Mouse (Mus musculus) liver, embryonic 16.5 days (tissue): ENCODE data around the gene Slc30a9. TPM values are rescaled to one million over a fixed set of nuclear protein-coding genes. Genes with fewer than 3 reads are reported as not detected.

Experiments
- ATAC-seq: fragments of 200-750 bp; cut with Nextera tagmentation; 2 replicates; pipeline ENCODE4 v1.8.0; 2017; ENCODE audit warnings: low read depth, mild to moderate bottlenecking, moderate number of reproducible peaks, moderate library complexity
- H3K27ac ChIP-seq: fragments of 300-500 bp; sonication (generic); 2 replicates; pipeline ENCODE4 v1.5.1; 2014; ENCODE audit warnings: mild to moderate bottlenecking, low read length
- H3K27me3 ChIP-seq: fragments of 300-500 bp; sonication (generic); 2 replicates; pipeline ENCODE4 v1.6.1; 2014; ENCODE audit warnings: low read depth, low read length, mixed read lengths; ENCODE audit not compliant: control insufficient read depth, insufficient read depth
- H3K36me3 ChIP-seq: fragments of 300-500 bp; sonication (generic); 2 replicates; pipeline ENCODE4 v1.6.1; 2014; ENCODE audit warnings: mild to moderate bottlenecking; ENCODE audit not compliant: control insufficient read depth, insufficient read depth
- H3K4me1 ChIP-seq: fragments of 300-500 bp; sonication (generic); 2 replicates; pipeline ENCODE4 v1.6.1; 2014; ENCODE audit warnings: low read depth, low read length, mixed read lengths; ENCODE audit not compliant: control insufficient read depth
- H3K4me2 ChIP-seq: fragments of 300-500 bp; sonication (generic); 2 replicates; pipeline ENCODE4 v1.6.1; 2014; ENCODE audit warnings: low read depth, low read length, mixed read lengths
- H3K4me3 ChIP-seq: fragments of 300-500 bp; sonication (generic); 2 replicates; pipeline ENCODE4 v1.5.1; 2014; ENCODE audit warnings: low read depth, mild to moderate bottlenecking, low read length
- H3K9ac ChIP-seq: fragments of 300-500 bp; sonication (generic); 2 replicates; pipeline ENCODE4 v1.6.1; 2014; ENCODE audit warnings: low read depth, low read length
- H3K9me3 ChIP-seq: fragments of 300-500 bp; sonication (generic); replicated peaks from 2 replicates; pipeline ENCODE4 v1.6.1; 2016; ENCODE audit warnings: low read length; ENCODE audit not compliant: control insufficient read depth
- WGBS: fragments of 180-500 bp; shearing (Covaris S2); extraction: QIAGEN DNeasy Blood & Tissue Kit; methylation state at CpG from one replicate; pipeline ENCODE4 v1.1.7; 2014; ENCODE audit not compliant: insufficient replicate concordance; 5-methylcytosine and 5-hydroxymethylcytosine counted together
- polyA plus RNA-seq: library from polyadenylated mRNA; unstranded; fragments of >200 nt; fragmentation: Nextera tagmentation; extraction: Ambion mirVana; gene quantifications from 2 replicates; pipeline ENCODE4 v1.2.1, GENCODE M21; 2015

The Slc30a9 gene
- polyA plus RNA-seq, result 52.7 and 56.9 TPM in 2 replicates

GRCm38 (mm10) chr5:67306698-67307521 lies at the start of gene Slc30a9:
Slc30a9 (plus strand) TSS chr5:67306955.
- H3K27ac ChIP-seq, result peak within 1 kb of the TSS; percentile 90
- no peaks in the 10 kb centered on the region for H3K27me3 ChIP-seq
- peaks cover 15% of the 10 kb centered on the region for H3K4me1 ChIP-seq
- ATAC-seq, result peak; percentile 95
- peak within 1 kb of the TSS; percentile 93 for H3K9ac ChIP-seq
- peaks cover 7% of the 10 kb centered on the region for H3K36me3 ChIP-seq
- peak within 1 kb of the TSS; percentile 78 for H3K4me2 ChIP-seq
- WGBS, result under 1% methylated on average over 77 of the region's 83 CpGs
- H3K9me3 ChIP-seq, result no peaks in the 10 kb centered on the region
- H3K4me3 ChIP-seq, result peak within 1 kb of the TSS; percentile 94

- Histone ChIP-seq H3K4me1 (peaks cover 22% of the 10 kb centered on the region), H3K9me3 (no peaks in the 10 kb centered on the region), H3K27ac (no peak overlapping the region), H3K4me2 (no peak overlapping the region), H3K36me3 (no peaks in the 10 kb centered on the region), H3K9ac (no peak overlapping the region), H3K27me3 (no peaks in the 10 kb centered on the region), H3K4me3 (no peak overlapping the region)
- no peak for ATAC-seq
- 81% methylated on average over 9 of the region's 9 CpGs for WGBS
Observed at GRCm38 (mm10) chr5:67258473-67258872, 48.3 kb upstream of the Slc30a9 start.

GRCm38 (mm10) chr5:67260159-67260530 lies 46.6 kb upstream of the Slc30a9 start:
- peak overlapping the region; percentile 80 for H3K4me2 ChIP-seq
- no peaks in the 10 kb centered on the region for H3K9me3 ChIP-seq
- no peaks in the 10 kb centered on the region for H3K27me3 ChIP-seq
- H3K27ac ChIP-seq, result peak overlapping the region; percentile 98
- peaks cover 13% of the 10 kb centered on the region for H3K36me3 ChIP-seq
- peak overlapping the region; percentile 69 for H3K9ac ChIP-seq
- WGBS, result 0% methylated on average over 9 of the region's 9 CpGs
- ATAC-seq, result no peak
- peaks cover 22% of the 10 kb centered on the region for H3K4me1 ChIP-seq
- H3K4me3 ChIP-seq, result peak overlapping the region; percentile 97

GRCm38 (mm10) chr5:67260531-67261371 lies 46.0 kb upstream of the Slc30a9 start, which contains the start of gene Tmem33:
Tmem33 (plus strand) TSS chr5:67260565.
- Histone ChIP-seq H3K36me3 (peaks cover 19% of the 10 kb centered on the region), H3K4me3 (peak within 1 kb of the TSS; percentile 97), H3K27ac (peak within 1 kb of the TSS; percentile 98), H3K9ac (peak within 1 kb of the TSS; percentile 97), H3K4me2 (peak within 1 kb of the TSS; percentile 80), H3K4me1 (peaks cover 22% of the 10 kb centered on the region), H3K9me3 (no peaks in the 10 kb centered on the region), H3K27me3 (no peaks in the 10 kb centered on the region)
- WGBS, result under 1% methylated on average over 67 of the region's 67 CpGs
- ATAC-seq, result peak; percentile 88

- peaks cover 31% of the 10 kb centered on the region for H3K36me3 ChIP-seq
- peak overlapping the region; percentile 40; the same call in 1 of the 2 replicates for H3K9ac ChIP-seq
- 31% methylated on average over 7 of the region's 7 CpGs for WGBS
- no peaks in the 10 kb centered on the region for H3K27me3 ChIP-seq
- peak overlapping the region; percentile 38 for H3K4me3 ChIP-seq
- no peaks in the 10 kb centered on the region for H3K9me3 ChIP-seq
- H3K4me1 ChIP-seq, result peaks cover 21% of the 10 kb centered on the region
- ATAC-seq, result peak; percentile 64
- peak overlapping the region; percentile 55 for H3K4me2 ChIP-seq
- peak overlapping the region; percentile 62 for H3K27ac ChIP-seq
Observed at GRCm38 (mm10) chr5:67262964-67263363, 43.8 kb upstream of the Slc30a9 start.

GRCm38 (mm10) chr5:67266106-67266505 lies 40.6 kb upstream of the Slc30a9 start:
- Histone ChIP-seq H3K4me3 (no peak overlapping the region), H3K4me1 (peaks cover 9% of the 10 kb centered on the region), H3K36me3 (peaks cover 45% of the 10 kb centered on the region), H3K27ac (no peak overlapping the region), H3K4me2 (no peak overlapping the region), H3K27me3 (no peaks in the 10 kb centered on the region), H3K9ac (no peak overlapping the region), H3K9me3 (no peaks in the 10 kb centered on the region)
- no peak for ATAC-seq
- WGBS, result 85% methylated on average over 1 of the region's 1 CpGs

- ATAC-seq, result peak; percentile 27; the same call in 1 of the 2 replicates
- WGBS, result 83% methylated on average over 8 of the region's 8 CpGs
Observed at GRCm38 (mm10) chr5:67269309-67269708, 37.4 kb upstream of the Slc30a9 start.

GRCm38 (mm10) chr5:67279407-67279806 lies 27.3 kb upstream of the Slc30a9 start:
- Histone ChIP-seq H3K36me3 (peaks cover 25% of the 10 kb centered on the region), H3K9me3 (0 out of 2 replicates have a peak, but pooled peaks cover 2% of the 10 kb centered on the region), H3K9ac (peak overlapping the region; percentile 18; the same call in 1 of the 2 replicates), H3K27me3 (no peaks in the 10 kb centered on the region), H3K27ac (peak overlapping the region; percentile 87), H3K4me2 (peak overlapping the region; percentile 47), H3K4me3 (no peak overlapping the region), H3K4me1 (peaks cover 24% of the 10 kb centered on the region)
- 89% methylated on average over 9 of the region's 9 CpGs for WGBS
- 0 out of 2 replicates have a peak, but pooled peaks have one; percentile 14 for ATAC-seq

More at GRCm38 (mm10) chr5:67269309-67269708, 37.4 kb upstream of the Slc30a9 start:
- Histone ChIP-seq H3K36me3 (peaks cover 40% of the 10 kb centered on the region), H3K4me3 (no peak overlapping the region), H3K9ac (no peak overlapping the region), H3K27ac (no peak overlapping the region), H3K27me3 (no peaks in the 10 kb centered on the region), H3K4me1 (no peaks in the 10 kb centered on the region; the same call in 1 of the 2 replicates), H3K4me2 (no peak overlapping the region), H3K9me3 (no peaks in the 10 kb centered on the region)
